Mouse (Mus musculus): ENCODE data around the gene Ypel2.

GRCm38 (mm10) chr11:86974401-86974800 is 19.1 kb downstream of the Ypel2 start:
- TF ChIP-seq POLR2A (IDR thresholded peaks at IDR 0.05; ENCODE audit: insufficient read length, low read depth) (no peak), MYOD1 (IDR thresholded peaks at IDR 0.05; ENCODE audit: control insufficient read depth in 1 of 3, insufficient read length in 2 of 3, low read depth in 2 of 3) (peak in 2 of 3 experiments; percentile 61 to 89), MYOG (IDR thresholded peaks at IDR 0.05; ENCODE audit: control insufficient read depth in 1 of 3, insufficient read depth in 1 of 3, insufficient read length in 2 of 3, low read depth in 2 of 3) (peak; percentile 25 to 87 (median 44)), MAX (IDR thresholded peaks at IDR 0.05; ENCODE audit: low read depth) (no peak), POLR2AphosphoS2 (IDR thresholded peaks at IDR 0.05; ENCODE audit: insufficient read length, low read depth) (no peak), USF1 (IDR thresholded peaks at IDR 0.05; ENCODE audit: low read depth) (no peak), REST (IDR thresholded peaks at IDR 0.05; ENCODE audit: insufficient read depth, insufficient read length) (no peak), CEBPB (IDR thresholded peaks at IDR 0.05; ENCODE audit: insufficient read depth, poor library complexity, severe bottlenecking) (no peak), E2F4 (IDR thresholded peaks at IDR 0.05; ENCODE audit: insufficient read depth) (no peak), TCF12 (IDR thresholded peaks at IDR 0.05; ENCODE audit: insufficient read depth, poor library complexity, severe bottlenecking) (no peak), TCF3 (IDR thresholded peaks at IDR 0.05; ENCODE audit: insufficient read length, low read depth) (no peak), SRF (IDR thresholded peaks at IDR 0.05; ENCODE audit: control insufficient read depth, insufficient read length, low read depth) (no peak)
